ENCODE assay signal across 8 mouse cellular contexts in genomic region chr1:127530849-127531580, GRCm38 (mm10).
DNase-seq lines count a peak whose midpoint lies in the region; ATAC-seq and TF ChIP-seq lines count a peak whose summit lies in the region.

No protein-coding gene starts in this region.

- H3K36me3 ChIP-seq in intestine, embryonic 14.5 days (ENCODE audit: control insufficient read depth, insufficient read depth, low read length), result no peaks in the 10 kb centered on the region
- H3K36me3 ChIP-seq in intestine, postnatal 0 days (ENCODE audit: control insufficient read depth, insufficient read depth), result no peaks in the 10 kb centered on the region
- no peaks in the 10 kb centered on the region for H3K36me3 ChIP-seq in hindbrain, embryonic 13.5 days
- no peaks in the 10 kb centered on the region for H3K36me3 ChIP-seq in midbrain, embryonic 14.5 days (ENCODE audit: control insufficient read depth, insufficient read depth, low read length)
- H3K36me3 ChIP-seq in thymus, adult 2 months (ENCODE audit: control insufficient read depth, insufficient read depth, low read length), result no peaks in the 10 kb centered on the region

- peak; percentile 70 for ATAC-seq in intestine, embryonic 14.5 days (replicated peaks; ENCODE audit: low FRiP score, low TSS enrichment, low read depth)
- ATAC-seq in intestine, postnatal 0 days, result no peak
- peak; percentile 83 for ATAC-seq in hindbrain, embryonic 13.5 days (ENCODE audit: low FRiP score)
- peak; percentile 77 for ATAC-seq in midbrain, embryonic 14.5 days (ENCODE audit: low FRiP score, low TSS enrichment)

- H3K4me3 ChIP-seq in intestine, embryonic 14.5 days (ENCODE audit: low read depth, low read length), result no peak overlapping the region
- H3K4me3 ChIP-seq in intestine, postnatal 0 days (ENCODE audit: low read depth, low read length), result no peak overlapping the region
- H3K4me3 ChIP-seq in hindbrain, embryonic 13.5 days, result no peak overlapping the region
- no peak overlapping the region for H3K4me3 ChIP-seq in midbrain, embryonic 14.5 days (replicated peaks; ENCODE audit: low read depth, low read length)
- no peak overlapping the region for H3K4me3 ChIP-seq in thymus, adult 2 months (ENCODE audit: control insufficient read depth, insufficient read depth, low read length)

- no peak overlapping the region for H3K9ac ChIP-seq in intestine, embryonic 14.5 days (ENCODE audit: low read length)
- H3K9ac ChIP-seq in intestine, postnatal 0 days (ENCODE audit: low read depth, low read length), result no peak overlapping the region
- H3K9ac ChIP-seq in hindbrain, embryonic 13.5 days, result 0 out of 2 replicates have a peak overlapping the region, but pooled peaks have one; percentile 29
- peak overlapping the region; percentile 17; the same call in 1 of the 2 replicates for H3K9ac ChIP-seq in midbrain, embryonic 14.5 days (replicated peaks; ENCODE audit: low read length)

- 25% methylated on average over 14 of the region's 14 CpGs for WGBS in intestine, embryonic 14.5 days
- WGBS in intestine, postnatal 0 days, result 29% methylated on average over 14 of the region's 14 CpGs
- 20% methylated on average over 14 of the region's 14 CpGs for whole genome bisulfite sequencing in hindbrain, embryonic 13.5 days
- 24% methylated on average over 14 of the region's 14 CpGs for WGBS in midbrain, embryonic 14.5 days
- WGBS in thymus, adult 2 months, result 90% methylated on average over 14 of the region's 14 CpGs

- H3K4me2 ChIP-seq in intestine, embryonic 14.5 days (ENCODE audit: low read length), result 0 out of 2 replicates have a peak overlapping the region, but pooled peaks have one; percentile 11
- H3K4me2 ChIP-seq in intestine, postnatal 0 days (replicated peaks; ENCODE audit: low read depth), result no peak overlapping the region
- H3K4me2 ChIP-seq in hindbrain, embryonic 13.5 days, result peak overlapping the region; percentile 17; the same call in 1 of the 2 replicates
- no peak overlapping the region for H3K4me2 ChIP-seq in midbrain, embryonic 14.5 days (ENCODE audit: low read length)

- DNase-seq in intestine, embryonic 14.5 days (ENCODE audit: low spot score), result no peak
- DNase-seq in cerebellum, postnatal 14 days, result peak; percentile 75
- peak; percentile 75 for DNase-seq in midbrain, embryonic 14.5 days
- DNase-seq in B cell, adult 2 months, result no peak
- no peak for DNase-seq in thymus, adult 2 months
- DNase-seq in testis, postnatal 14 days (ENCODE audit: low spot score), result no peak

- no peaks in the 10 kb centered on the region for H3K27me3 ChIP-seq in intestine, embryonic 14.5 days (replicated peaks; ENCODE audit: control insufficient read depth, insufficient read depth, low read length)
- no peaks in the 10 kb centered on the region for H3K27me3 ChIP-seq in intestine, postnatal 0 days (replicated peaks; ENCODE audit: control insufficient read depth, insufficient read depth, low read length)
- H3K27me3 ChIP-seq in hindbrain, embryonic 13.5 days, result peaks cover 68% of the 10 kb centered on the region
- no peaks in the 10 kb centered on the region for H3K27me3 ChIP-seq in midbrain, embryonic 14.5 days (ENCODE audit: control insufficient read depth, insufficient read depth, low read length)
- no peaks in the 10 kb centered on the region for H3K27me3 ChIP-seq in thymus, adult 2 months (ENCODE audit: control insufficient read depth, insufficient read depth, low read length)

- TF ChIP-seq POLR2A in thymus, adult 2 months (IDR thresholded peaks at IDR 0.05; ENCODE audit: control insufficient read depth, extremely low read depth, insufficient read depth, low read length, poor library complexity), result no peak

- no peaks in the 10 kb centered on the region for H3K9me3 ChIP-seq in intestine, embryonic 14.5 days (ENCODE audit: control insufficient read depth, low read length)
- no peaks in the 10 kb centered on the region for H3K9me3 ChIP-seq in intestine, postnatal 0 days (ENCODE audit: control insufficient read depth)
- no peaks in the 10 kb centered on the region for H3K9me3 ChIP-seq in hindbrain, embryonic 13.5 days
- no peaks in the 10 kb centered on the region for H3K9me3 ChIP-seq in midbrain, embryonic 14.5 days (ENCODE audit: control insufficient read depth, low read length)

- no peak overlapping the region for H3K27ac ChIP-seq in intestine, embryonic 14.5 days (ENCODE audit: low read depth)
- no peak overlapping the region for H3K27ac ChIP-seq in intestine, postnatal 0 days (ENCODE audit: low read depth, low read length)
- H3K27ac ChIP-seq in hindbrain, embryonic 13.5 days, result peak overlapping the region; percentile 79
- peak overlapping the region; percentile 75 for H3K27ac ChIP-seq in midbrain, embryonic 14.5 days (replicated peaks; ENCODE audit: low read depth, low read length)
- no peak overlapping the region for H3K27ac ChIP-seq in thymus, adult 2 months (ENCODE audit: control insufficient read depth, insufficient read depth, low read length)

- no peak for TF ChIP-seq CTCF in intestine, postnatal 0 days (IDR thresholded peaks at IDR 0.05; ENCODE audit: low read depth)
- no peak for TF ChIP-seq CTCF in thymus, adult 2 months (IDR thresholded peaks at IDR 0.05; ENCODE audit: borderline replicate concordance, control insufficient read depth, extremely low read depth, insufficient read depth, low read length, poor library complexity)

- H3K4me1 ChIP-seq in intestine, embryonic 14.5 days (replicated peaks; ENCODE audit: control insufficient read depth, insufficient read depth, low read length), result peaks cover 5% of the 10 kb centered on the region; the same call in 1 of the 2 replicates
- no peaks in the 10 kb centered on the region for H3K4me1 ChIP-seq in intestine, postnatal 0 days (replicated peaks; ENCODE audit: control insufficient read depth, insufficient read depth, low read length)
- peaks cover 44% of the 10 kb centered on the region for H3K4me1 ChIP-seq in hindbrain, embryonic 13.5 days (replicated peaks)
- peaks cover 17% of the 10 kb centered on the region for H3K4me1 ChIP-seq in midbrain, embryonic 14.5 days (ENCODE audit: control insufficient read depth, insufficient read depth, low read length)
- H3K4me1 ChIP-seq in thymus, adult 2 months (replicated peaks; ENCODE audit: control insufficient read depth, insufficient read depth, low read length), result no peaks in the 10 kb centered on the region

Comparison
In these comparisons a context has a peak if more than half of its experiments do, and no peak if none do; other contexts are left out.
1. H3K4me2 ChIP-seq: peak in intestine, embryonic 14.5 days (single experiment) and hindbrain, embryonic 13.5 days (single experiment); none in intestine, postnatal 0 days (single experiment) and midbrain, embryonic 14.5 days (single experiment).
2. DNase-seq: peak in cerebellum, postnatal 14 days (2 of 2) and midbrain, embryonic 14.5 days (single experiment); none in intestine, embryonic 14.5 days (single experiment), B cell, adult 2 months (0 of 2), thymus, adult 2 months (single experiment) and testis, postnatal 14 days (single experiment).
3. H3K27ac ChIP-seq: peak in hindbrain, embryonic 13.5 days (single experiment) and midbrain, embryonic 14.5 days (single experiment); none in intestine, embryonic 14.5 days (single experiment), intestine, postnatal 0 days (single experiment) and thymus, adult 2 months (single experiment).
4. H3K9ac ChIP-seq: peak in hindbrain, embryonic 13.5 days (single experiment) and midbrain, embryonic 14.5 days (single experiment); none in intestine, embryonic 14.5 days (single experiment) and intestine, postnatal 0 days (single experiment).